Mouse (Mus musculus): ENCODE data around the gene Nebl. TPM values are rescaled to one million over a fixed set of nuclear protein-coding genes. Genes with fewer than 3 reads are reported as not detected.

Nebl gene
- polyA plus RNA-seq, 1 experiment from 2014 or later = 19.5 TPM

DNA sequence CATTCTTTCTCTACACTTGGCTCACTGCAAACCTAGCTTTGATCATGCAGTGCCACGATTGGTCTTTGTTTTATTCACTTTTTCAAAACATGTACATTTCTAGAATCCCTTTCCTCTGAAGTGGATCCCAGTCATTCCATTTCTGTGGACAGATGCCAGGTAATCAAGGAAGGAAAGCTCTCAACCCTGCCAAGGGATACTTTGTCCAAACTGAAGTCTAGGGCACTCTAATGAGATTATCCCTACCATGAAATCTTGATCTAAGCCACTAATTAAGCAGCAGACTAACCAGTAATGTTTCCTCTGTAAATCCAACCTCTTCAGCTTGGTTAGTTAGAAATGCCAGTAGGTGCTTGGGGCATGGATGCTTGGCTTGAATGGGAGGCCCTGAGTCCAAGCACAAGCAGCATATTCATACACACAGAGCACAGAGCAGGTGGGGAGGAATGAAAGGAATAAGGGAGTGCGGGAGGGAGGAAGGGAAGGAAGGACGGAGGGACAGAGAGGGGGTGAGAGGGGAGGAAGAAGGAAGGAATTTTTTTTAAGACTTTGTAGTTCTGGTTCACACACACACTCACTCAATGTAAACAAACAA lies 184.8 kb downstream of the Nebl start:
- Histone ChIP-seq H3K36me3 (no peaks in the 10 kb centered on the region), H3K9ac (no peak overlapping the region), H3K27me3 (no peaks in the 10 kb centered on the region), H3K27ac (replicated peaks) (no peak overlapping the region), H3K4me3 (replicated peaks) (no peak overlapping the region), H3K4me1 (no peaks in the 10 kb centered on the region), H3K4me2 (replicated peaks) (no peak overlapping the region), H3K9me3 (replicated peaks) (no peaks in the 10 kb centered on the region)
- 0 out of 2 replicates have a peak, but pooled peaks have one; percentile 34 for ATAC-seq (ENCODE audit: insufficient number of reproducible peaks, low FRiP score, low TSS enrichment, low read depth)
- WGBS = 51% methylated on average over 3 of the region's 3 CpGs

DNA sequence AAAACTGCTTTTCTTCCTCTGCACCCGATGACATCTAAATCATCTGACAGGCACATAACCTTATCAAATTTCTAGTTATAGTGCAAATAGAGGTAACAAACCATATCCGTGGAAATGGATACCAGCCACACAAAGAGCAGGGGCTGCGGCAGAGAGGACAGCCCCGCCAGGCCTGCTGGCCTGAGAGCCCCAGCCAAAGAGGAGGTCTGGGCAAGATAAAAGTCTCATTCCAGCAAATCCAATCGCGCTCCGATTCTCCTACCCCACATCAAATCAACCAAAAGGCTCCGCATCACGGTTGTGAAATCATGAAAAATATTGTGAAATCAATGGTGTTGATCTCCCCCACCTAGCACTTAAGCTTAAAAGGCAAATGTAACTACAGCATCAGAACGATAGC lies 191.5 kb downstream of the Nebl start:
- Histone ChIP-seq H3K9ac (no peak overlapping the region), H3K27me3 (no peaks in the 10 kb centered on the region), H3K4me2 (replicated peaks) (no peak overlapping the region), H3K36me3 (no peaks in the 10 kb centered on the region), H3K4me1 (no peaks in the 10 kb centered on the region), H3K4me3 (replicated peaks) (no peak overlapping the region), H3K27ac (replicated peaks) (no peak overlapping the region), H3K9me3 (replicated peaks) (no peaks in the 10 kb centered on the region)
- ATAC-seq (ENCODE audit: insufficient number of reproducible peaks, low FRiP score, low TSS enrichment, low read depth) = no peak
- 34% methylated on average over 10 of the region's 10 CpGs for WGBS

GRCm38 (mm10) chr2:17538493-17538892 lies 192.8 kb downstream of the Nebl start:
- no peak for ATAC-seq (ENCODE audit: insufficient number of reproducible peaks, low FRiP score, low TSS enrichment, low read depth)
- Histone ChIP-seq H3K27me3 (no peaks in the 10 kb centered on the region), H3K36me3 (no peaks in the 10 kb centered on the region), H3K4me1 (no peaks in the 10 kb centered on the region), H3K9ac (no peak overlapping the region), H3K9me3 (replicated peaks) (no peaks in the 10 kb centered on the region), H3K27ac (replicated peaks) (no peak overlapping the region), H3K4me2 (replicated peaks) (no peak overlapping the region), H3K4me3 (replicated peaks) (no peak overlapping the region)
- WGBS = 80% methylated on average over 4 of the region's 4 CpGs

- H3K9ac ChIP-seq = no peak overlapping the region
- no peak overlapping the region for H3K4me3 ChIP-seq (replicated peaks)
- H3K4me1 ChIP-seq = no peaks in the 10 kb centered on the region
- H3K36me3 ChIP-seq = no peaks in the 10 kb centered on the region
- H3K27ac ChIP-seq (replicated peaks) = no peak overlapping the region
- ATAC-seq (ENCODE audit: insufficient number of reproducible peaks, low FRiP score, low TSS enrichment, low read depth) = no peak
- 75% methylated on average over 12 of the region's 12 CpGs for WGBS
- H3K27me3 ChIP-seq = no peaks in the 10 kb centered on the region; the same call in 1 of the 2 replicates
- H3K9me3 ChIP-seq (replicated peaks) = no peaks in the 10 kb centered on the region
- H3K4me2 ChIP-seq (replicated peaks) = no peak overlapping the region
These were observed 199.7 kb downstream of the Nebl start for GRCm38 (mm10) chr2:17531355-17532105.

DNA sequence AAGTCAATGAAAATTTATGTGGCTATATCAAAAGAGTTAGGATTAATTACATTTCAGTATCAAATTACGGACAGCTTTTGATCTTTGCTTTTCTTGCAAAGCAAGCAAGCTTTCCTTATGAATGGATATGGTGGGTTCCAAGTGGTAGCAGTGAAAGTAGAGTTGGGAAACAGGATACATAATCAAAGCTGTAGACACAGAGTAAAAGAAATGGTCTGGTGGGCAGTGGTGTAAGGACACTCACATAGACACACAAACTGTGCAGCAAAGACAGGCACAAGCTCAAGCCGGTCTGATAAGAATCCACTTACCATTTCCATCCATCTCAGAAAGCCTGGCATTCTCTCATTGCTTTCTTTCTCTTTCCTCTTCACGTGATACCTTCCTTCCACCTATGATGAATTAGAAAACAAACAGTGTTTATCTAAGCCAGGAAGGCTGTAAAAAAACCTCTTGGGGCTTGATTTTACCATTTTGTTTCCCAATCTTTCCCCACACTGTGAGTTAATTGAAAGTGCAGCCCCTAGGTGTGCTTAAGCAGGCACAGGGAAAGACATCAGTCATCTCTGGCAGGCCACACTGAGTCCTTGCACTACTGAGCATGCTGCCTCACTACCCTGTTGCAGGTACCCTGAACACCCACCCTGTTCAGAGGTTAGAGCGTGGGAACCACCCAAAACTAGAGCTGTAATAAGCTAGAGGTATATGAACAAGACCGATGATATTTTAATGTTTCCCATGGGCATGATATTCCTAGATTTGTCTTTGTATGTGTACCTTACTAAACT lies 205.3 kb downstream of the Nebl start:
- Histone ChIP-seq H3K36me3 (no peaks in the 10 kb centered on the region), H3K9ac (no peak overlapping the region), H3K27ac (replicated peaks) (no peak overlapping the region), H3K9me3 (replicated peaks) (no peaks in the 10 kb centered on the region), H3K4me3 (replicated peaks) (no peak overlapping the region), H3K4me1 (peaks cover 7% of the 10 kb centered on the region; the same call in 1 of the 2 replicates), H3K4me2 (replicated peaks) (no peak overlapping the region), H3K27me3 (no peaks in the 10 kb centered on the region)
- ATAC-seq (ENCODE audit: insufficient number of reproducible peaks, low FRiP score, low TSS enrichment, low read depth) = no peak
- 75% methylated on average over 5 of the region's 5 CpGs for WGBS

DNA sequence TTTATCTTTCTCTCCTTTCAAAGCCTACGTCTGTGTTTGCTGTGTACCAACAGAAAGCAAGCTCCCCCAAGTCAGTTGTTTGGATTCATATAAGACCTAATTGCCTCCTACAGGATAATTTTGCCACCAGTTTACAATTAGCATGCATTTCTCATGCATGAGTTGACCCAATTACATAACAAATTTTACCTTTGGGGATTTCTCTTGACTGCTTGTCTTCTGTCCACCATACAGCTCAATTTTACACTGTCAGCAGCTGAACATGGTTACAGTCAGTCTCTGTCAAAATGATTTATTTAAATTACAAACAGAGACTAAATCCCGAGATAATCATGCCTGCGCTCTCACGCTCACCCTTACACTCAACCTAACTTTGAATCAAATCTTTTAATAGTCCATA lies 206.1 kb downstream of the Nebl start:
- Histone ChIP-seq H3K4me3 (replicated peaks) (no peak overlapping the region), H3K27ac (replicated peaks) (no peak overlapping the region)
- WGBS = 32% methylated on average over 4 of the region's 4 CpGs

GRCm38 (mm10) chr2:17524205-17524978 lies 206.9 kb downstream of the Nebl start:
- H3K27ac ChIP-seq (replicated peaks) = no peak overlapping the region
- H3K9me3 ChIP-seq (replicated peaks) = no peaks in the 10 kb centered on the region
- no peak overlapping the region for H3K9ac ChIP-seq
- no peaks in the 10 kb centered on the region for H3K27me3 ChIP-seq
- H3K36me3 ChIP-seq = no peaks in the 10 kb centered on the region
- 26% methylated on average over 10 of the region's 10 CpGs for WGBS
- H3K4me2 ChIP-seq (replicated peaks) = no peak overlapping the region
- H3K4me1 ChIP-seq = peaks cover 7% of the 10 kb centered on the region; the same call in 1 of the 2 replicates
- no peak for ATAC-seq (ENCODE audit: insufficient number of reproducible peaks, low FRiP score, low TSS enrichment, low read depth)
- H3K4me3 ChIP-seq (replicated peaks) = no peak overlapping the region

More for the DNA sequence above, 206.1 kb downstream of the Nebl start:
- no peak overlapping the region for H3K9ac ChIP-seq
- H3K4me1 ChIP-seq = peaks cover 7% of the 10 kb centered on the region; the same call in 1 of the 2 replicates
- no peaks in the 10 kb centered on the region for H3K9me3 ChIP-seq (replicated peaks)
- ATAC-seq (ENCODE audit: insufficient number of reproducible peaks, low FRiP score, low TSS enrichment, low read depth) = no peak
- no peaks in the 10 kb centered on the region for H3K27me3 ChIP-seq
- H3K4me2 ChIP-seq (replicated peaks) = no peak overlapping the region
- H3K36me3 ChIP-seq = no peaks in the 10 kb centered on the region

- Histone ChIP-seq H3K4me3 (replicated peaks) (no peak overlapping the region), H3K27ac (replicated peaks) (no peak overlapping the region), H3K4me1 (peaks cover 7% of the 10 kb centered on the region; the same call in 1 of the 2 replicates), H3K9me3 (replicated peaks) (no peaks in the 10 kb centered on the region), H3K4me2 (replicated peaks) (no peak overlapping the region), H3K9ac (no peak overlapping the region), H3K27me3 (no peaks in the 10 kb centered on the region), H3K36me3 (no peaks in the 10 kb centered on the region)
- whole genome bisulfite sequencing = 33% methylated on average over 4 of the region's 4 CpGs
- ATAC-seq (ENCODE audit: insufficient number of reproducible peaks, low FRiP score, low TSS enrichment, low read depth) = no peak
These were observed 207.5 kb downstream of the Nebl start for GRCm38 (mm10) chr2:17523791-17524190.

DNA sequence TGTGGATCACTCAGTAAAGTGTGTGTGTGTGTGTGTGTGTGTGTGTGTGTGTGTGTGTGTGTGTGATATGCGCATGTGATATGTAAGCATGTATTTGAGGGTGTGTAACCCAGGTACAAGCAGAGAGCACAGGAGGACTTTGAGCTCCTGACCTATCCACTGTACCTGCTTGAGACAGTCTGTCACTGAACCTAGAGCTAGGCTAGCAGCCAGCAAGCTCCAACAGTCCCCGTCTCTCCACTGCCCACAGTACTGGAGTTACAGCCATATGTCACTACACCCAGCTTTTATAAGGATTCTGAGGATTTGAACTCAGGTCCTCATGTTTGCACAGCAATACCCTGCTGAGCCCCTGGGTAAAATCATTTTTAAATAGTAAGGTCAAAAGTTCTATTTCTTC lies 215.6 kb downstream of the Nebl start:
- Histone ChIP-seq H3K36me3 (no peaks in the 10 kb centered on the region), H3K9ac (no peak overlapping the region), H3K27ac (replicated peaks) (no peak overlapping the region), H3K4me1 (0 out of 2 replicates have a peak, but pooled peaks cover 4% of the 10 kb centered on the region), H3K4me2 (replicated peaks) (no peak overlapping the region), H3K4me3 (replicated peaks) (no peak overlapping the region), H3K9me3 (replicated peaks) (no peaks in the 10 kb centered on the region), H3K27me3 (no peaks in the 10 kb centered on the region)
- ATAC-seq (ENCODE audit: insufficient number of reproducible peaks, low FRiP score, low TSS enrichment, low read depth) = no peak
- WGBS = 70% methylated on average over 2 of the region's 2 CpGs

DNA sequence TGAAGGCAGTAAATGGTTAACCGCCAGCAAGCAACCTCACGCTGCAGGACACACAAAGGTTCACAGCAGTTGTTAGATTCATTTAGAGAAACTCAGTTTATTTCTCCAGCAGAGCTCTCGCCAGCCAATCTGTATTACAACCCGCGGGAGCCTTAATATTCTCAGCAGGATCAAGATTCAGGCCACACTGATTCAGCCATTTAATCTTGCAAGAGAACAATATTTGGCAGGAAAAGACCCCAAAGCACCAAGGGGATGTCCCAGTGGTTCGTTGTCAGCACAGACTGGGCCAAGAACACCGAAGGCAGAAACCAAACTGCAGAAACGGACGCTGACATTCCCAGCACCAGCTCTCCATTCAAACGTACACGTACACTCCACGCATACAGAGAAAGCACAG lies 216.5 kb downstream of the Nebl start:
- no peak for ATAC-seq (ENCODE audit: insufficient number of reproducible peaks, low FRiP score, low TSS enrichment, low read depth)
- no peak overlapping the region for H3K27ac ChIP-seq (replicated peaks)
- no peaks in the 10 kb centered on the region for H3K9me3 ChIP-seq (replicated peaks)
- H3K27me3 ChIP-seq = no peaks in the 10 kb centered on the region
- H3K4me3 ChIP-seq (replicated peaks) = no peak overlapping the region
- 0 out of 2 replicates have a peak, but pooled peaks cover 4% of the 10 kb centered on the region for H3K4me1 ChIP-seq
- no peaks in the 10 kb centered on the region for H3K36me3 ChIP-seq
- no peak overlapping the region for H3K4me2 ChIP-seq (replicated peaks)
- WGBS = 66% methylated on average over 12 of the region's 12 CpGs
- no peak overlapping the region for H3K9ac ChIP-seq

GRCm38 (mm10) chr2:17509942-17510341 lies 221.3 kb downstream of the Nebl start:
- Histone ChIP-seq H3K4me1 (0 out of 2 replicates have a peak, but pooled peaks cover 4% of the 10 kb centered on the region), H3K9ac (no peak overlapping the region), H3K4me3 (replicated peaks) (no peak overlapping the region), H3K4me2 (replicated peaks) (no peak overlapping the region), H3K36me3 (no peaks in the 10 kb centered on the region), H3K27me3 (no peaks in the 10 kb centered on the region), H3K9me3 (replicated peaks) (no peaks in the 10 kb centered on the region), H3K27ac (replicated peaks) (no peak overlapping the region)
- ATAC-seq (ENCODE audit: insufficient number of reproducible peaks, low FRiP score, low TSS enrichment, low read depth) = no peak
- WGBS = 46% methylated on average over 1 of the region's 1 CpGs

All from embryonic facial prominence, embryonic 15.5 days (tissue).